Mouse (Mus musculus) ES-E14 (cell line): ENCODE results near the gene Lifr.

ENCODE experiments used
- CHD2 ChIP-seq: IDR thresholded peaks from 2 replicates; pipeline ENCODE4 v1.6.1; 2014; ENCODE audit warnings: mild to moderate bottlenecking, low read depth, low read length, inconsistent platforms
- HCFC1 ChIP-seq: IDR thresholded peaks from 2 replicates; pipeline ENCODE4 v1.6.1; 2012; ENCODE audit warnings: low read length, inconsistent platforms, borderline replicate concordance; ENCODE audit not compliant: insufficient read depth
- MAFK ChIP-seq: IDR thresholded peaks from 2 replicates; pipeline ENCODE4 v1.6.1; 2014; ENCODE audit warnings: mild to moderate bottlenecking, low read depth, low read length, inconsistent platforms; ENCODE audit not compliant: insufficient read depth
- ZC3H11A ChIP-seq: IDR thresholded peaks from 2 replicates; pipeline ENCODE4 v1.6.1; 2012; ENCODE audit warnings: low read depth, mild to moderate bottlenecking, inconsistent platforms, low read length, borderline replicate concordance

DNA sequence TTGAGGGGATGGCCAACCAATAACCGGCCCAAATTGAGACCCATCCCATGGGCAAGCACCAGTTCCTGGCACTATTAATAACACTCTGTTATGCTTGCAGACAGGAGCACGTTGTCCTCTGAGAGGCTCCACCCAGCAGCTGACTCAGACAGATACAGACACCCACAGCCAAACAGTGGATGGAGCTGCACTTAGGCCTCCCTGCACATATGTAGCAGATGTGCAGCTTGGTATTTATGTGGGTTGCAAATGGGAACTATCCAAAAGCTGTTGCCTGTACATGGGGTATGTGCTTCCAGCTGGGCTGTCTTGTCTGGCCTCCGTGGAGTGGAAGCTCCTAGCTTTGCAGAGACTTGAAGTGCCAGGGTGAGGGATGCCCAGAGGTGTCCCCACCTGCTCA, 42.5 kb upstream of the Lifr start:
- TF ChIP-seq ZC3H11A (no peak), HCFC1 (no peak), CHD2 (no peak), MAFK (no peak)
